Mouse (Mus musculus) liver, adult 2 months (tissue): Measurements from ENCODE around the gene Adcy6.
A peak's percentile ranks its signal among the peaks of the same experiment; 100 is the strongest.

ENCODE experiments used
- CTCF ChIP-seq: fragments of 200-500 bp; IDR thresholded peaks from 2 replicates; pipeline ENCODE4 v1.5.1; 2011; ENCODE audit warnings: low read depth, low read length, control low read depth
- POLR2A ChIP-seq: fragments of 200-500 bp; IDR thresholded peaks from 2 replicates; pipeline ENCODE4 v1.6.1; 2011; ENCODE audit warnings: low read length, control low read depth; ENCODE audit not compliant: insufficient read depth; ENCODE audit errors: extremely low read depth

DNA sequence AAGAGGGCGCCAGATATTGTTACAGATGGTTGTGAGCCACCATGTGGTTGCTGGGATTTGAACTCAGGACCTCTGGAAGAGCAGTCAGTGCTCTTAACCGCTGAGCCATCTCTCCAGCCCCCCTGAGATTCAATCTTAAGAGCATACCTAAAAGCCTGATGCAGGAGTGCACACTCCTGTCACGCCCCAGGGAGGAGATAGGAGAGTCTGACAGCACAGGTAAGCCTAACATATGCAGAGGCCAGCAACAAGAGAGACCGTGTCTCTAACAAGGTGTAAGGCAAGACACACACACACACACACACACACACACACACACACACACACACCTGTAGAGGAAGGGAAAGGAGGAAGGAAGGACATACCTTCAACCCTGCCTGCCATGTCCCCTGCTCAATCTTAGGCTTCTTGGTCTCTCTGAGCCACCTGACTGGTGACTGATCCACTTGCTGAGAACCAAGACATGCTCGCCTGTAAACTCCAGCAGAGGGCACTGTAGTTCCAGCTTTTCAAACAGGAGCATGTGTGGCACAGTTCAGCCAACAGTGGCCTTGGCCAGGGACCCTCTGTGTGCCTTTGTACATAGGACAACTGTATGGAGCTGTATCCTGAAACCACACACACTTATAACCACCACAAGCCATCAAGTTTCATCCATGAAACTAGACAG, 29.9 kb downstream of the Adcy6 start:
- no peak for TF ChIP-seq POLR2A
- TF ChIP-seq CTCF, result peak; percentile 88
